In genomic region chr17:79109576-79109975, GRCm38 (mm10) we compare ENCODE assay signal across 26 mouse cellular contexts.
"Had no signal": no experiment of that assay in that cellular context is flagged by ENCODE, and none has a peak within 500 bp of the region (broad histone marks: within the 10 kb centered on the region; RNA-seq: fewer than 3 reads in every experiment).

No protein-coding gene starts in this region.

- DNase-seq: gastrocnemius, postnatal 14 days; gastrocnemius, postnatal 36 days; heart, adult 18-20 months; heart, postnatal 14 days; heart, postnatal 36 days; kidney, adult 11 months; kidney, adult 2 months; kidney, adult 9 months; kidney, postnatal 14 days; kidney, postnatal 36 days; layer of hippocampus, adult 9-11 months; layer of hippocampus, postnatal 36 days; left cerebral cortex, postnatal 4 days had no signal

- H3K9ac ChIP-seq: heart, embryonic 13.5 days; heart, embryonic 15.5 days; hindbrain, embryonic 13.5 days; hindbrain, embryonic 15.5 days; kidney, embryonic 15.5 days; limb, embryonic 13.5 days; limb, embryonic 15.5 days; liver, embryonic 12.5 days; liver, embryonic 14.5 days had no signal

- H3K4me3 ChIP-seq: heart, embryonic 13.5 days; heart, embryonic 15.5 days; hindbrain, embryonic 13.5 days; hindbrain, embryonic 15.5 days; kidney, embryonic 15.5 days; limb, embryonic 13.5 days; limb, embryonic 15.5 days; liver, embryonic 12.5 days had no signal

- H3K27ac ChIP-seq: heart, embryonic 13.5 days; heart, embryonic 15.5 days; hindbrain, embryonic 13.5 days; hindbrain, embryonic 15.5 days; hindbrain, postnatal 0 days; kidney, embryonic 15.5 days; kidney, postnatal 0 days; limb, embryonic 13.5 days; limb, embryonic 15.5 days; liver, embryonic 12.5 days; liver, embryonic 14.5 days had no signal

- H3K36me3 ChIP-seq: heart, embryonic 13.5 days; heart, embryonic 15.5 days; hindbrain, embryonic 13.5 days; hindbrain, embryonic 15.5 days; kidney, embryonic 15.5 days; limb, embryonic 13.5 days; limb, embryonic 15.5 days; liver, embryonic 12.5 days had no signal

- H3K27me3 ChIP-seq: heart, embryonic 13.5 days; heart, embryonic 15.5 days; hindbrain, embryonic 13.5 days; hindbrain, embryonic 15.5 days; kidney, embryonic 15.5 days; limb, embryonic 13.5 days; limb, embryonic 15.5 days; liver, embryonic 12.5 days had no signal

- H3K9me3 ChIP-seq: heart, embryonic 13.5 days; heart, embryonic 15.5 days; hindbrain, embryonic 13.5 days; hindbrain, embryonic 15.5 days; kidney, embryonic 15.5 days; limb, embryonic 15.5 days; liver, embryonic 12.5 days had no signal

- H3K4me2 ChIP-seq: heart, embryonic 11.5 days; heart, embryonic 13.5 days; heart, embryonic 15.5 days; hindbrain, embryonic 13.5 days; hindbrain, embryonic 15.5 days; kidney, embryonic 15.5 days; limb, embryonic 13.5 days; limb, embryonic 15.5 days; liver, embryonic 12.5 days had no signal

- H3K4me1 ChIP-seq: heart, embryonic 13.5 days; heart, embryonic 15.5 days; hindbrain, embryonic 13.5 days; hindbrain, embryonic 15.5 days; kidney, embryonic 15.5 days; limb, embryonic 13.5 days; limb, embryonic 15.5 days; liver, embryonic 12.5 days had no signal

- ATAC-seq: hindbrain, postnatal 0 days; intestine, embryonic 16.5 days; liver, embryonic 12.5 days had no signal
